Mouse (Mus musculus): ENCODE measurements around the gene Gabrb1.

The Gabrb1 gene

DNA sequence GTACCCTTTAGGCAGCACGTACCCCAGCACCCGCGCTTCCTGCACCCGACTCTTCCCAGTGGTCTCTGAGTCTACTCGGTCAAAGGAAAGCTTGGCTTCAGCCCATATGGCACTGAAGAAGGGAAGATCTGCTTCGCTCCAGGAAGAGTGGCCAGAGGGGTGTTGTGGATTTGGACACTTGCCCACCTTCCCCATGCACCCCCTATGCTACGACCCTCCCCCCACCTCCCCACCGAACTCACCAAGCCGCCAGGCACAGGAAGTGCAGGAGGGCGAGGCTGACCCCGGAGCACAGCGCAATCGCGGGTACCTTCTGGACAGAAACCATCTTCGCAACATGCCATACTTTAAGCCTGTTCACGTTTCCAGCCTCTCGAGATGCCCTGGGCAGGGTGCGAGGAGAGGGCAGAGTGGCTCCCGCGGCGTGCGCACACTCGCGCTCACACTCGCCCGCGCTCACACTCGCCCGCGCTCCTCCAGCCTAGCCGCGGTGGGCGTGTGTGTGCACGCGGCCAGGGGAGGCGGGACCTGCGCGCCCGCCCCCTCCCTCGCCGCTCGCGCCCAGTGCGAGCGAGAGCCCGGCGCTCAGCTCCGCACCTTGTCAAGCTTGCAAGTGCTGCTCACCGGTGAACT, at the start of gene Gabrb1:
Gabrb1 (plus strand) TSS at position 632 of the 633 bp plus-strand sequence.
- peak; percentile 6 for DNase-seq

DNA sequence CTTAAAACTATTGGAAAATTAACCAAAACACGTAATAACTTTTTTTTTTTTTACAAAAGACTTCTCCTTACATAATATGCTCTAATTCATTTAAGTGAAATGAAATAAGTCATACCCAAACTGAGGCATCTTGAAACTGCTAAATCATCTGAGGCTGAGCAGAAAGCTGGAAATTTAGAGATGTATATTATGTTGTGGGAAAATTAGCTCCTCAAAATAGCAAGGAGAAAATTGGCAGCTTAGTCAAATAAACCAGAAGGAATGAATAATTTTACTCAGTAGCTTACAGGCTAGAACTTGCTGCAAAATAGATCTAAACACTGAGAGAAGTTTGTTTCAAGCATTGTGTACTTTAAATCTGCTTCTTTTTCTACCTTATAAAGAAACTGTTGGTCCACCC, 49.2 kb upstream of the Gabrb1 start:
- DNase-seq = no peak

DNA sequence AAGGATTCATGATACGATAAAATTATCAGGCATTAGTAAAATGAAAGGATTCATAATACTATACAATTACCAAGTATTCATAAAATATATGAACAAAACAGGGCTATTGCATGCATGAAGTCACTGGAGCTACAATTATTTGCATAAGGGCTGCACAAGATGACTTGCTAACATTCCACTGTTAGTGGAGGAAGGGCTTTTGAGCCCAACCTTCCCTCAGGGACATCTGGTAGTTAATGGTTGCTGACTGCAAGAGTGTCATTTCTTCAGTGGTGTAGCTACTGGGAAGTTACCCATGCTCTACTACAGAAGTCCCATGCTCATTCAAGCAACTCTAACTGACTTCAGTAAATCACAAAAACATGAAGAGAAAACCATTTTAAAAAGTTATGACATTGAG, 43.6 kb upstream of the Gabrb1 start:
- DNase-seq = no peak

DNA sequence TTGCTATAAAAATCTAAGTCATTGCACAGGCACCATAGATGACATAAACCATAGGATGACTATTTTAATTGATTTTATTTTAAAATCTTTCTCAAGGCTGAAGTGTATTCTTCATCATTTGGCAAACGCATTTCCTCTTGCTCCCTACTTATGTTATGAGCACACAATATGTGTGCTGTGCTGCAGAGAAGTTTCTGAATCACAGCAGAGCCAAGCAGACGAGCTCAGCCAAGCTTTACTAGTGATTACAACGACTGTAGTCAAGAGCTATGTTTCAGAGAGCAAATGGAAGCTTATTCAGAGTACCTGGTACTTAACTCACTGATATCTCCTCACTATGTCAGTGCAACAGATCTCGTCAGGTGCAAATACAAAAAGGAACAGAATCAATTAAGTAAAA, 41.2 kb upstream of the Gabrb1 start:
- DNase-seq = no peak

DNA sequence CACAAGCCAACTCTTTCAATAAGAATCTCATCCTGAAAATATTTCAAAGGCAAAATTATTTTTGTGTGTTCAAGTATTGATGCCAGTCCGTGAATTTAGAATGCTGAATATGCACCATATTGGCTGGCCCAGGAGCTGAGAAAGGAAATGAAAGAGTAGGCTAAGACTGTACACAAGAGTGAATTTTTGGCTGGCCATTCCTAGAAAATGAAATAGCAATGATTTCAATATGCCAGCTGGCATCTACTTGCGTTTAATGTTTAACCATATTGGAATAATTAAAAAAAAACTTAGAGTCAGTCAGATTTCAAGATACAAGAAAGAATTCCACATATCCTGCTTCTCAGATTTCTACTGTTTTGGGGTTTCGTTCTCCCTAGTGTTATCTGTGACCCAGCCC, 30.1 kb upstream of the Gabrb1 start:
- DNase-seq = no peak

DNA sequence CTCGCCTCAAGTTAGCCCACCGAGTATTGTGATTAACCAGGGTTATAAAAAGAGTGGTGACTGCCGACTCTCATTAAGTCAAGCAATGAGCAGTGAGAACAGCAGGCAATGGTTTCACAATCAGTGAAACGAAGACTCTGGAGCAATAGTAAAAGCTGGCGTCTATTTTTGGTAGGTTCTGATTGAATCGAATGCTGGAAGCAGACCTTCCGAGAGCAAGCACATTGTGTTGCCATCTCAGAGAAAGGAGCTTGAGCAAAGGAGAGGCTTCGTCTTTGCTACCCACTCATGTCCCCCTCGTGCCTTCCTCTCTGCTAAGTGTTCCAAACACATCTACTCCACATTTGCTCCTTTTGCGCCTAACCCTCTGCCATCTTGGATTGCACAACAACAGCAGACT, 18.1 kb upstream of the Gabrb1 start:
- no peak for DNase-seq

DNA sequence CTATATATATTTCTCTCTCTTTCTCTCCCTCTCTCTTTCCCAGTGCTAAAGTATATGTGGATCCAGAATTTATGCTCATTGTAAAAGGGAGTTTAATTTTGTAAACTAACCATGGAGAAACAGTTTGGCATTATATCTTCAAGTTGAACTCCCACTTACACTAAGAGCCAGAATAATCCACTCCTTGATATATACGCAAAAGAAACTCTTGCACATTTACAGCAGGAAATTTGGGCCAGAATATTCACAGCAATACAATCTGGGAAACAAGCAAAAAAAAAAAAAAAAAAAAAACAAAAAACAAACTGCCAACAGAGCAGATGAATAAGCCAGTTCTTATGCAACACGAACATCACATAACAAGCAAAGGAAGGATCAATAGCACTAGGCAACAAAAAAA, 9.8 kb upstream of the Gabrb1 start:
- DNase-seq = no peak

DNA sequence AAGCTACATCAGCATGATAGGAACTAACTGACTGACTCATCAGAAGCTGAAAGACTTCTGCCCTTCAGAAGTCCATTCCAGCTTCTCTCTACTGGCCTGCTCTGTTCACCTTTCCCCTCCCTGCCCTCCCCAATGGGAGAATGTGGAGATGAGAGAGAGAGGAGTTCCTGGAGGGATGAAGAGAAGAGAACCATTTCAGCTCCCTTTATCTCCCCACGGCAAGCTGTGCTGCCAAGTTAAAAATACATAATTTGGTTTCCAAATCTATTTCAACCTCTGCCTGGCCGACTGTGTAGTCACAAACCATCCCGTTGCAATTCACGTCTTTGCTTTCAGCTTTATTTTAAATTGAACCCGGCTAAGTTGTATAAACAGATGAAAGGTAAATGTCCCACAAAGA, 3.9 kb upstream of the Gabrb1 start:
- no peak for DNase-seq

DNA sequence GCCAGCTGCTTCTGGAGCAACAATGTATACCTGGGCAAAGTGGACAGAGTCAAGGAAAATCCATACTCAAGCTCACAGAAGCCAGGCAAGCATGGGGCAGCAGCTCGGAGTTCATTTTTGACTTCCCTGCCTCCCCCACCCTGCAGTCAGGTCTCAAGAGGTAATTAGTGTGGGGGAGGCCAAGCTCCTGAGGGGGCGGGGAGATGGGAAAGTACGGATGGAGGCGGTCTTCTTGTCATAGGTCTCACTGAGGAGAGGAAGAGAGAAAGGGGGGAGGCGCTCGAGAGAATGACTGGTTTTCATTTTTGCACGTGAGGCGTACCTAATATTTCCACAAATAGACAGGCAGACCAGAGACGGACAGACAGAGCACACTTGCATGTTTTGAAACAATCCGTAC, 1.1 kb upstream of the Gabrb1 start:
- no peak for DNase-seq

DNA sequence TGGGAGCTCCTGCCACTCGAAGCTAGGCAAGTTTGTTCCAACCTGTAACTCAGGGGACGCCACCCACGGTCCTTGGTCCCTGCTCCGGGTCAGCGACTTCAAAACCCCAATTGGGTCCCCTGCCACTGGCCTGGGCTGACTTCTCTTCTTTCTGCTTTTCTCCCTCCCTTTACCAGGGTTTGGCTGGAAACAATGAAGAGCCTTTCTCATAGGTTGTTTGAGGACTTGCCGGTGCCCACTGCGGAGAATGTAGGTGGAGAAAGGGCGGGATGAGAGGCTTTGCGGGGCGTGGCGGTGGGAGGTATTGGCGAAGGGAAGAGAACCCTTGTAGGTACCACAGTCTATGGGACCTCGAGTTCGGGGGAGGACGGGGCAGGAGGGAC, 193 bp downstream of the Gabrb1 start, which contains the start of gene Gabra4:
Gabra4 (minus strand) TSS at position 194 of the 383 bp plus-strand sequence.
- DNase-seq = no peak

DNA sequence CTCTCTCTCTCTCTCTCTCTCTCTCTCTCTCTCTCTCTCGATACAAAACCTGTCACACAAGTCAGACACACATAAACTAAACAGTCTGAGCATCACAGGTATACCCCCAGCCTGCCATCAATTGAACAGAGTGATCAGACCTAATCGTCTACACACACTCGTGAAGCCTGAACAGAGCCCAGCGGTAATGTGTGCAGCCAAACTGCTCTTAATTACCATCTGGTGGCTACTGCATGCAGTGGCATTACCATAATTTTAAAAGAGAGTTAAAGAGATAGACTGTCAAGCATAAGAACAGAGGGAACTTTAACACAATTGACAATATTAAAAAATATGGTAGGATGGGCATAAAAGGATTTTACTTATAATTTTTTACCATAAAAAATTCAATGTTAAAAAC, 7.7 kb downstream of the Gabrb1 start:
- no peak for DNase-seq

DNA sequence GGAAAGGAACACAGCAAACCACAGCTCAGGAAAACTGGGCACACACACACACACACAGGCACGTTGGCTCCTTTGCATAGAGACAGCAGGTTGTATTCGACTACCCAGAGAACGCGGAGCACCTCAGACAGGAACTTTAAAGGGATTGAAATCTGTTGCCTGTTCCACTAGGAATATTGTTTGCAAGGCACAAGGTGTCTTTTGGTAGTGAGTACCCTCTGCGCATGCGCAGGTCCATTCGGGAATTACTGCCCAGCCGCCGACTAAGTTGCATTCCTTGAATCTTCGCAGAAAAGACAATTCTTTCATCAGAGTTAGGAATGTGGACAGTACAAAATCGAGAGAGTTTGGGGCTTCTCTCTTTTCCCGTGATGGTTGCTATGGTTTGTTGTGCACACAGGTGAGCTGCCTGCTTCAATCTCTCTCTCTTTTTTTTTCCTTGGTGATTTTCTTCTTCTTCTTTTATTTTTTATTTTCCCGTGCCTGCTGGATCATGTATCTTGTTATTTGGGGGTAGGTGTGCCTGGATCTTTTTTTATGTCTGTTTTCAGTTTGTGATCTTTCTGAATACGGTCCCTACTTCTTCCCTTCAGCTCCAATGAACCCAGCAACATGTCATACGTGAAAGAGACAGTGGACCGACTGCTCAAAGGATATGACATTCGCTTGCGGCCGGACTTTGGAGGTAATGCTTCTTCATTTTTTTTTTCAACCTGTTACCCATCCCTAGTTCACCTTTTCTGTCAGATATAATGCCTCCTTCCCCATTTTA, 42.0 kb downstream of the Gabrb1 start:
- peak; percentile 18 for DNase-seq

DNA sequence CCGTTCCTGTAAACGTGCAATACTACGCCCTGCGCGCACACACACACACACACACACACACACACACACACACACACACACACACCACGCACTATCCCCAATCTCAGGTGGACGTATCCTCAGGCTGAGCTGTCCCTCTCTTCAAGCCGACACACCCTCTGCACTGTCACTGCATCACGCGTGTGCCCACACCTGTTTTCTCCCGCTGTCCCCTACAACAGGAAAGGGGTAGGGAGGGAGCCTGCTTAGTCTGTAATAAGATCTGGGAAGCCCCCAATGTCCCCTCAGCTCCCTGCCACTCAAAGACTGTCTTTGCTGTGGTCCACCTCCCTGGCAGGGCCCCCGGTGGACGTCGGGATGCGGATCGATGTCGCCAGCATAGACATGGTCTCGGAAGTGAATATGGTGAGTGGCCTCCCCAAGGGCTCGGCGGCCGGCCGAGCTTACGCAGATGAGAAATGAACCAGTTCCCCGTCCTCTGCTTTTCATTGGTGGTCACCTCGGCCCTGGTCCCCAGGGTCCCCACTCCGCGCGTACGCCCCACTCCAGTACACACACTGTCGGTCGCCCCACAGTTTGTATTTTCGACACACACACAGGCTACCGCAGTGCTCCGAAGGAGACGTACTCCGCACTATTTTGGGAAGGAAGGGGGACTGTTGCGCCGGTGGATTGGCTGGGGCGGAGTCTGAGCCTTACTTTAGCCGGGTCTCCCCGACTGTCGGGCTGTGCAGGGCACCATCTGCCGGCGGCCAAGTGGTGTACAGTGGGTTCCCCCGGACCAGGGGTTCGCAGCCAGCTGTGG, 42.8 kb downstream of the Gabrb1 start:
- peak; percentile 34 for DNase-seq

DNA sequence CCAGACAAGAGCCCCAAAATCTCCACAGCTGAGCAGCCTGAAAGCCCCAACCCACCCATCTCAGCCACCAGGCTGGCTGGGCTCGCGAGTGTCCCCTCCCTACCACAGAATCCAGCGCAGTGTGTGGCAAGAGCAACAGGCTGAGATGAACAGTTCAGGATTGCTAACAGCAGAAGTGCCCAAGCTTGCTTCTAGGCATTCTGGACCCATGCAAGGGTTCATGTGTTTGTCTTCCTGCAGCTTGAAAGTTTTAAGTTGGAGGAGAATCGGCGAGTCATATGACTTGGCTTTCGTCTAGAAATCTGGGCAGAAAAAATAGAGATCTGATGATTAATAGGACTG, 43.3 kb downstream of the Gabrb1 start:
- DNase-seq = no peak

DNA sequence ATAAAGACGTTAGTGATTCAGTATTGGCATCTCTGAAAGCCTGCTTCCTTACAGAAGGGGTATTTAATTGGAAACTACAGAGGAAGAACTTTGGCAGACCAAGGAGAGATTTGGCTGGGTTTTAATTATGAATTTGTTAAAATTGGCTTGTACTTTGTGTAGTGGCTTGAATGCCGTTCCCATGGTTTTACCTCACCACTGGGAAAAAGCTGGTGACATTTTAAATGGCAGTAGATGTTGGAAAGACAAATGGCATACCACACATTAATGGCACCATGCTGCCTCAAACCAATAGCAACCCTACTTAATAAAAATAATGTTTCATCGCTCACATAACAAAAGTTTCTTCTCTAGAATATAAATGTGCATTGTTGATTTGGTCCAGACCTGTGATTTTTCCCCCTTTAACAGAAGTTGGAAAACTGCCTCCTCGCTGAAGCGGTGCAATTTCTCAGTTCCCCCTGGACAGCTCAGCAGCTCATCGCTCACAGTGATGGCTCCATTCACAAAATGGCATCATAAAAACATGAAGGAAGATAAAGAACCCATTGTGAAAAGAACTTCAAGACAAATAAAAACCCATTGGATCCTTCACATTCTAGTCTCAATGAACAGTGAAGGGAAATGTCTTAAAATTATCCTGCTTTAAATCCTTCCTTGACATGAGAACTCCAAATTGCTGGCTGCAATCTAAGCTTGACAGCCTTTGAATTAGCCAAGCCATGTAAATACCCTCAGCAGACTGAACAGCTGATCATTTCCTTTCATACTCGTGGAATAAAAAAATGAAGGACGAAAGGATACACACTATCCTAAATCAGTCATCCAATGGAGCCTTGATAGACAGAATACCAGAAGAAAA, 75.2 kb downstream of the Gabrb1 start:
- DNase-seq = no peak

DNA sequence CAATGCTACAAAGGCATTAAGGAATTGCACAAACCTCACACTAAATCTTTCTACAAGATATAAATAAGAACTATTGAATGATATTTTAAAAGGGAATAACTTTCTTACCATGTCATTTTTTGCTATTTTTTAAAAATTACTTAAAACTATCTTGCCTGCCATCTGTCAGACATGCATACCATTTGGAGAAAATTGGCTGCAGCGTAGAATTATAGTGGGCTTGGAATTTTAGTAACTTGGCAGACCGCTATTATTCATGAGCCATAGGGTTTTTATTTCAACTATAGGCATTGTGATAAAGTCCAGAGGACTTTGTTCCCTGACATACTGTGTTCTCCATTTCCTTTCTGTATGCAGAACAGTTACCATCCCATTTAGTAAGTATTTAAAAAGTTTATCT, 89.5 kb downstream of the Gabrb1 start:
- no peak for DNase-seq

DNA sequence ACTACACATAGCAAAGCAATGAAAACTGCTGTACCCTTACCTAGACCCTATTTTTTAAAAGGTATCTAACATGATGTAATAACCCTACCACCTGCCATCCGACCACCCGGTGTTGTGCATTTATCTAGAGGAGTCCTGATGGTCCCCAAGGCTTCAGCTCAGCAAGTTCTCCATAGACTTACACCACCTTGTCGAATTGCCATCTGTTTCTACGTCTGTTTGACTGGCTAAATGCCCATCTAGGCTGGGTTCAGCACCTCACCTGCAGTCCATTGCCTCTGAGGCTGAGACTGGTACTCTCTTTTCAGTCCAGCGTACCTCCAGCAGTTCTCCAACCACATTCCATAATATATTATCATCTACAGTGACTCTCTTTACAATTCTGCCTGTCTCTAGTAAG, 96.1 kb downstream of the Gabrb1 start:
- DNase-seq = no peak

DNA sequence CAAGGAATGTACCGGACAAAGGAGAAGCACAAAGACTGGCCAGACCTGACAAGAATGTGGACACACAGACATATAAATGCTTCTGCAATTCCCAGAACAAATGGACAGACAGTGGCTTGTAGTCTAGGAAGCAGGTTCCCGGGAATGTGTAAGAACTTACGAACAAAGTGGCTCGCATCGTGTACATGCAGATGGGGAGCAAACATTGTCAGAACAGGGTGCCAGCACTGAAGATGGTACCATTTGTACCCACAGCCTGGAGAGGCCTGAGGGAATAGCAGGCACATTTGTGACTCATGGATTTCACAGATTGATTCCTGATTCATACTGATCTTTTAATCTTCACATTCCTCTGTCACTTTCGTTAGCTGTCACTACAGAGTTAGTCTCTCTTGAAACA, 103.2 kb downstream of the Gabrb1 start:
- DNase-seq = no peak

DNA sequence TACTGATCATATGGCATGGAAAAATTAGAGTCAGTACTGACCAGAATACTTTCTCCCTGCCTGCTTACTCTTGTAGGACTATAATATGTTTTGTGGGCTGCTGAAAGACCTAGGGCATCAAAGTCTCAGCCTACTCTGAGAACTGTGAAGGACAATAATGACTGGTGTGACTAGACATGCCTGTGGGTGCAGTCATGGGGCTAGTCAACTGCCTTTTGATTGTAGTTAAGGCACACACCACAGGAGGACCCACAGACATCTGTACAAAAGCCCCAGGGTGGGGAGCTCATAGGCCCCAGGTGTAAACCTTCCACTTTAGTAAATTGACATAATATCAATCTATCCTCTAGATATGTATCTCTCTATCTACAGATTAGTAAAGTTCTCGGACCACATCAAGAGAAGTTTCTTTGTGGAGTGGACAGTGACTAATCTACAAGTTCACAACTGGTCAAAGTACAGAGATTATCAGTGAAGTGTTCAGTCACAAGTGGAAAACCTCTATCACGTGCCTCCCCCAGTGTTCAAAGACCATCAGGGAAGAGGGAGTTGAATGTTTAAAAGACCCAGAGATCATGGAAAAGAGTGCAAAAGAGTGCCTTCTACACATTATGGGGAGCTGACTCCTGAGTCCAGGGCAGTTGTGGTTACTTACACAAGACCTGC, 123.7 kb downstream of the Gabrb1 start:
- no peak for DNase-seq

DNA sequence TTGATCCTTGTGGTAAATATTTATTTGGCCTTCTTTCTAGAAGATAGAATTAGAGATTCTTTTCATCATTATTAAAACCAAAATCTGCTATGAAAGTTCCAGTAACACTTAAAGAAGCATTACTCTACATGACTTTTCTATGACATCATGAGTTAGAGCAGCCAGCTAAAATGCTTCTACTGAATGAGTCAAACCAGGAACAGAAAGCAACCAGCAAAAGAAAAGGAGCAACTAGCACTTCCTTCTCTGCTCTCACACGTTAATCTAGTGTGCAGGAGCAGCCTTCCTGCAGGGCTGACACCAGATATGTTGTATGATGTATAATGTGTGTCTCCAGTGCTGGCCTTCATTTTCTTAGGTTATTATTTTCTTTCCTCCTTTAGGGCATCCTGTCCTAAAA, 164.9 kb downstream of the Gabrb1 start:
- no peak for DNase-seq

DNA sequence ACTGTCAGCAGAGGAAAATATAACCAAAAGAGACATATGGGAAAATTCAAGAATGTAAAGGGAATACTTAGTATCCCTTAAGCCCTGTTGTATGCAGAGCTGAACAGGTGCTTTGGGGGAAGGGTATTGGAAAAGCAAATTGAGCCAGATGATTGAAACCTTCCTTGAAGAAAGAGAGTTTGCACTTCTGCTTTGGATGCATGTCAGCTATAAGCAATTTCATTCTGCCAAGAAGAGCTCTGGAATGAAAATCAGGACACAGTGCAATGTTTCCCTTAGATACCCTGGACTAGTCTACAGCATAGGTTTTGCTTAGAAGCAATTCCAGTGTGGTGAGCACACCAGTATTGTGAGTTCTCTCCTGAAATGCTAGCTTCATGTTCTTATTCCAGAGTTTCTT, 170.4 kb downstream of the Gabrb1 start:
- no peak for DNase-seq

DNA sequence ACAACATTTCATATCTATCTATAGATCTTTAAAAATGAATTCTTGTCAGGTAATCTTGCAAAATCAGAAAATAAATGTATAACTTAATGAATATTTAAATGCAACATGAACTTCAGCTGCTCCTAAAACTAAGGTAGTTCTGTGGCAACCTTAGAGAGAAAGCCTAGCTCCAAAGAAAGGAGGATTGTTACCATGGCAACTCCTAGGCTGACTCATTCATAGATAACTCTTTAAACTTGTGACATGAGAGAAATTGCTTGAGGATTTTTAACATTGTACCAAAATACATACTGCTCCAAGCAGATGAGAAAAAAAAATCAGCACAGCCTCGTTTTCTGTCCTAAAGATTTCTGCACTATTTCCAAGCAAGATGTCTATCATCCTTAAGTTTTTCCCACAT, 171.1 kb downstream of the Gabrb1 start:
- DNase-seq = no peak

DNA sequence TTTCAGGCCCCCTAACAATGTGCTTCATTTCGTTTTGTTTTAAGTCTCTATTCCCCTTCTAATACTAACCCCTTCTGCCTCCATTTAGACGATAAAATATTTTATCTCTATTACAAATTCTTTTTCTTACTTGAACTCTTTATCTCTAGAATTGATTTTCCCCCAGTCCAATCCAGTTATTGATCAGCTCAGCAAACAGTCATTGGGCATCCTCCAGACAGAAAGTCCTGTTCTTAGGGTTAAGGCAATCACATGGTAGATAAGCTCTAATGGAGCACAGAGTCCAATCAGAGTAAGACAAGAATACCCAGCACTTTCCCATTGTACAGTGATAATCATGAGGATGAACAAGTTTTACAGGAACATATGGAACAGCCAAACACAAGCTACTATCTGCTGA, 172.4 kb downstream of the Gabrb1 start:
- DNase-seq = no peak

Data from liver (tissue).